Mouse (Mus musculus) stomach, postnatal 0 days (tissue): ENCODE results near the gene Zbtb20.

Experiments used
- CTCF ChIP-seq: IDR thresholded peaks from 2 replicates; pipeline ENCODE4 v1.5.1; 2016; ENCODE audit warnings: antibody characterized with exemption, low read depth, mild to moderate bottlenecking, moderate library complexity
- EP300 ChIP-seq: optimal IDR thresholded peaks from 2 replicates; pipeline ENCODE3; 2016; ENCODE audit warnings: antibody characterized with exemption

GRCm38 (mm10) chr16:42914457-42915085 is 38.9 kb downstream of the Zbtb20 start:
- TF ChIP-seq CTCF (peak; percentile 65), EP300 (no peak)
